Mouse (Mus musculus) heart, postnatal 25 days (tissue): ENCODE measurements at regions not wholly inside any gene's neighbourhood (a gene's known extent, or its start where the extent isn't known, plus 50 kb on each side); places are given as distances from the start of the nearest gene placed in this dataset.

Source experiments
- DNase-seq: peaks from one replicate; pipeline ENCODE4 v3.0.0; 2022; ENCODE audit warnings: low spot score
- intact Hi-C: fragments of 180-260 bp; cut with DNase I; formaldehyde crosslinking; loops from one replicate; pipeline ENCODE4 v1.15.1; 2025

DNA sequence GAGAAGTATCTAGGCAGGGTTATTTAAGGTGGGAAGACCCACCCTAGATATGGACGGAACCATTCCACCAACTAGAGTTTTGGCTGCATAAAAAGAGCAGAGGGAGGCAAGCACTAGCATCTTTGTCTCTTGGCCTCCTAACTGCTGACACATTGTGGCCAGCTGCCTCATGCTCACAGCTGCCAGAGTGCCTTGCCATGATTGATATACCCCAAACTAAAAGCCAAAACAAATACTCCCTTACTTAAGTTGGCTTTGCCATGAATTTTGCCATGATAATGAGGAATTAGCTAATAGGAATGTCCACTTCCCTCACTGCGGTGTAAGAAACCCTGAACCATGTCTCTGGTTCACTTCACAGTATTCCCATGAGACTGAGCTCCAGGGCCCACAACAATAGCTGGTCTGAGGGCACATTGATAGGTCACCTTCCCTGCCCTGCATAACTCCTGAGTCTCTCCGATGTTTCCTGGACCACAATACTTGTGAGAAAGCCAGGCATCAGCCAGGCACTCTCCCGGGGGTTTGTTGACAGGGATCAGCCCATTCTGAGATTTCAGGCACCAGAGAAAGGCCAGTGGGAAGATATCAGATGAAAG, 344.5 kb downstream of the 1500009L16Rik start:
- peak; percentile 54 for DNase-seq

GRCm38 (mm10) chr10:84069806-84070205, 347.1 kb downstream of the 1500009L16Rik start:
- intact Hi-C loops = no loop called here
- no peak for DNase-seq

More for the DNA sequence above, 344.5 kb downstream of the 1500009L16Rik start:
- intact Hi-C loops = no loop called here

GRCm38 (mm10) chr10:84072866-84073483, 350.3 kb downstream of the 1500009L16Rik start:
- DNase-seq = no peak
- intact Hi-C loops = no loop called here

DNA sequence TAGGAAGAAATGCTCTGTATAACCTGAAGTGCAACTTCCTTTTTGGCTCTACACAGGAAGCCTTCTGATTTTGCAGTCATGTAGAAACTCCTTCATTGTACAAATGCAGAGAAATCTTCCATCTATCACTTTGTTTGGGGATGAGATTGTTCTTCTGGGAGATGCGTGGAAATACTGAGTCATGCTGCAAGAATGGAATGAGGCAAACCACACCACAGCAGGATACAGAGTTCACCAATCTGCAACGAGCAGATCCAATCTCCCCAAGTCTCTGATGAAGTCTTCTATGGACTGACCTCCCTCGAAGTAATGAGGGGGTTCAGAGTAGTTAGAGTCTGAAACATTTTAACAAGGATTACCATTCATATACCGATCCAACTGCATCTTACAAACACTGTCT, 352.9 kb downstream of the 1500009L16Rik start:
- DNase-seq = no peak
- intact Hi-C loops = no loop called here

DNA sequence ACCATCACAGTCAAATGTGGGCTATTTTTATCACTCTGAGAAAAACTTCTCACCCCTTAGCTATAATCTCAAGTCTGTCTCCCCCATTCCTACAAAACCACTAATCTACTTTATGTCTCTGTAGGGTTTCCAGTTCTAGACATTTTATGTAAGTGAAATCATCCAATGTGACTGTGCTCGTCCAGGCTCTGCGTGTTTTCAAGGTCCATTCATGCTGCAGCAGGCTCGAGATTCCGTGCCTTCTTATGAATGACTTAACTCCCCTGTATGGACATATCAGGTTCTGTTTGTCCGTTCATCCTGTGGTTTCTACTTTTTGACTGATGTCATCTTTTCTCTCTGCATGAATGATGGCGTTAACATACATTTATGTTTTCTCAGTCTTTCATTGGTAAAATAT, 357.6 kb downstream of the 1500009L16Rik start:
- DNase-seq = no peak
- intact Hi-C loops = no loop called here

DNA sequence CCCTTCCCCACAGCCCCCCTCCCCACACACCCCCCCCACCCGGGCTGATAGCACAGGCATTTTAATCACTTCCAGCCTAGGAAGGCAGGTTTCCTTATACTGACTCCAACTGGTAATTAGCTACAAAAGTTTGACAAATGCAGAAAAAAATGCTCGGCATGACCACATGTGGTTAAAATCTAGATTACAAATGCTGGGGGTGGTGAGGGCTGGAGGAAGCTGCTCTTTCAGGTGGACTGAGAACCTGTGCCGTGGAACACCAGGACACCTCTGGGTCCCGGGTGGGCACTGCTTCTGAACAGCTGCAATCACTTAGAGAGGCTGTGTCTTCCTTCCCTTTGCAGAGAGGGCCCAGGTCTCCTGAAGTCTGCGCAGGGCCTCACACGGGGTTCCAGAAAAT, 358.7 kb downstream of the Nuak1 start:
- no peak for DNase-seq
- intact Hi-C loops = no loop called here

- intact Hi-C loops = no loop called here
- DNase-seq = no peak
Measured at GRCm38 (mm10) chr10:84087528-84087927, 352.9 kb downstream of the Nuak1 start.

- intact Hi-C loops = no loop called here
- DNase-seq = no peak
Measured at GRCm38 (mm10) chr10:84087929-84088328, 352.5 kb downstream of the Nuak1 start.

DNA sequence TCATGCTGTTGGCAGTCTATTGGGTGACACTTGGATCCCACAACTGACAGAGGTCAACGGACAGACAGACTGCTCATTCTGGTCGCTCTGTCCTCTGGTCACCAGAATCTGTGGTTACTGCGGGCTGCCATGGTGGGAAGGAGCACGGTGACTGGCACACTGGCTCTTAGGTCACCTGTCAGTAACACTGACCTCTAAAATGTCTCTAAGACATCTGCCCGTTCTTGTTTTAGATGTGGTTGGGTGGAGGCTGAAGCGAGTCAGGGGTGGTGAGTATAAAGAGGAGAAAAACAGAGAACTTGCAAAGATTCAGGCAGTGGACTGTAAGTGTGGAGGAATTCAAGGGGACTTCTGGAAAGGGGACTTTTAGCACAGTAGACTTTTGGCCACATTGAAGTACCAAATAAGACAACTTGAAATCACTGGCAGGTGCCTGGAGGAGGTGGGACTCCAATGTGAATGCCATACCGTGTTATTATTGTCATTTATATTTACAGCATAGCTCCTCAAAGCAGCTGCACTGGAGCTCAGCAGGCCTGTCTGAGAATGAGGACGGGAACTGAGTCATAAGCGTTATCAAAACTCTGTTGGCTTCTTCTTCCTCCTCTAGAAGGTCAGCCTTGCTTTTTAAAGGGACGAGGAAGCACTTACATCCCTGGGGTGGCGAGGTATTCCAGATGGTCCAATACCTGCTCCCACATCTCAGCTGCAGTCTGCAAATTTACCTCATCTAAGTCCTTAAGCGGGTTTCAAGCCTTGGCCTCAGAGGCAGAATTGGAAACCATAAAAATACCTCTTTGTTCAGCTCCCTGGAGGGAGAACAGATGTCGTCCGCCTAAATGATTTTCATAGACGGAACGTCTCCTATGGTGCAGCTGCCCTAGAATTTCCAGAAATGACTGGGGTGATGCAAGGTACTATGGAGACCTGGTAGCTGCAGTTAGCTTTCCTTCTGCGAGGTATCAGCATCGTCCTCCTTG, 351.3 kb downstream of the Nuak1 start:
- intact Hi-C loops = no loop called here
- no peak for DNase-seq

DNA sequence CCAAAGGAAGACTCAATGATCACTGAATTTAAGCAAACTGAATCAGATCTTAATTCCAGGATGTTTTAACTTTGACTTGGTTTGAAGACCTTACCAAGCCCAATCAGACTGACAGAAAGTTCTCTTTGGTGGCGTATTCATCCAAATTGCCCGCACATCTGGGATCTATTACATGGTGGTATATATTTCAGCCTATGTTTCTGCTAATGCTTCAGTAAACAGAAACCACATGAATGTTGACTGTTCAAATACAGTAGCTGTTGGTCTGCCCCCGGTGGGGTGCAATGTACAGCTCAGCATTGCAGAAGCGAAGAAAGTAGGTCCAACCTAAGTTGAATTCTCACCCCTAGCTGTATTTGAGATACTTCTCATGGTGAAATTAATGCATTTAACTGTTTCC, 346.5 kb downstream of the Nuak1 start:
- intact Hi-C loops = no loop called here
- no peak for DNase-seq

- no peak for DNase-seq
- intact Hi-C loops = no loop called here
Measured at GRCm38 (mm10) chr10:84097196-84097595, 343.2 kb downstream of the Nuak1 start.

- peak; percentile 27 for DNase-seq
Measured at GRCm38 (mm10) chr10:84103985-84104384, 336.4 kb downstream of the Nuak1 start.

GRCm38 (mm10) chr10:84104556-84104955, 335.8 kb downstream of the Nuak1 start:
- DNase-seq = no peak
- intact Hi-C loops = no loop called here

More at GRCm38 (mm10) chr10:84103985-84104384, 336.4 kb downstream of the Nuak1 start:
- intact Hi-C loops = no loop called here

- no peak for DNase-seq
- intact Hi-C loops = no loop called here
Measured at GRCm38 (mm10) chr10:84109680-84110371, 330.6 kb downstream of the Nuak1 start.

DNA sequence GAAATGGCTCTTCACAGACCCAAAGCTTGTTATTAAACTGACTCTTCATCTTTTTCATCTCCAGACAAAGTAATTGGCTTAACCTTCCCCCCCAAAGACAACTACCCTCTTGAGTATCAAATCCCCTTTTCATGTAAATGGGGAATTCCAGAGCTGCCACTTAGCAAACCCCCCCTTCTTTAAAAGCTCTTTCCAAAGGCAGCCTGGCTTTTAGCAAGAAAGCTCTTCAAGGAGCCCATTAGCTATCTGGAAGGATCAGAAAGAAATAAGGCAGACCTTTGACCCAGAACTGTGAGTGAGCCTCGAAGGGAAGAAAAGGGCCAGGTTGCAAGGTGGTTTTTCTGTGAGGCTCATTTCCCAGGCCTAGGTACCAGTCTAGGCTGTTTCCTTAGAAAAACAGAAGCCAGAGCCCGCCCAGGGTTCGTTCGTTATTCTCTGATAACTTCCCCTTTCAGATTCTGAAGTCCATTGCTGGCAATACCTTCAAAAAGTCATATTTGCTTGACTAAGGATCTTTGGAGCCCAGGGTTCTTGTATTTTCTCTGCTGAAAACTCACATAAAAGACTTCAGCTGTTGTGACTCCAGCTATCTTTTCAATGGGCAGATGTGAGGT, 329.9 kb downstream of the Nuak1 start:
- intact Hi-C loops = no loop called here
- DNase-seq = no peak

DNA sequence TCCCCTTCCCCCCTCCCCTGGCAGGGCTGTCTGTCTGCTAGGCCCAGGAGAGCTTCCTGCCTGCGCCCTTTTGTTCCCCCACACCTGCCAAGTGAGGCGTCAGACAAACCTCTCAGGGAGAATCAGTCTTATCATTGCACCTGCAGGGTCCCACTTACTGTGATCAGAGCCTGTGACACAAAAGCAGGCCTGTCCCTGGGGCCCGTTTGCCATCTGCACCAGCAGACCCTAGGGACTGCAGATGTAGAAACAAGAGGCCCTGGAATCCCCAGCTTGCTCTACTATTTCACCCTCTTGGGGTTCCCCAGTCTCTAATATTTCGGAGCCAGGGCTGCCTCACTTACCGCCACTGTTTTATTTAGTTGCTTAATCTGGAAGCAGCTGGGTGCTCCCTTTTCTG, 328.9 kb downstream of the Nuak1 start:
- DNase-seq = no peak
- intact Hi-C loops = no loop called here

DNA sequence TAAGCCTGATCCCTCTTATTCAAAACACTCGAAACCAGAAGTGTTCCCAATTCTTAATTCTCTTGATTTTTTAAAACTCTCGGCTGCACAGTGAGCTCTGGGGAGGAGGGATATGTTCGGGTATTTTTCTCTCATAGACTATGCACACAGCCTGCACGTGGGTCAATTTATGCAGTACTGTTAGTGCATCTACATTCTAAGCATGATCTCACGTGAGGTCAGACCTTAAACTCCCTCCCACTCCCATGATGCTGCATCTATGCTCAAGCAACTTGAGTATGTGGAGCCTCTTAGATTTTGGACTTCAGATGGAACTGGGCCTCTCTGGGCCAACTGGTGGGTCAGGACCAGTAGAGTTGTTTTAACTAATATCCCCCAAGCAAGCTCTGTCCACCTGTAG, 328.5 kb downstream of the Nuak1 start:
- intact Hi-C loops = no loop called here
- no peak for DNase-seq

- intact Hi-C loops = no loop called here
- no peak for DNase-seq
Measured at GRCm38 (mm10) chr10:84119952-84120550, 320.3 kb downstream of the Nuak1 start.

- intact Hi-C loops = no loop called here
- peak; percentile 6 for DNase-seq
Measured at GRCm38 (mm10) chr10:84137019-84137658, 303.3 kb downstream of the Nuak1 start.
